Mouse (Mus musculus): Measurements from ENCODE around the gene Thsd7a. TPM values are rescaled to one million over a fixed set of nuclear protein-coding genes. Genes with fewer than 3 reads are reported as not detected.

Thsd7a gene
- total and polyA plus RNA-seq, 3 experiments = 0.30 TPM; not detected in 2

DNA sequence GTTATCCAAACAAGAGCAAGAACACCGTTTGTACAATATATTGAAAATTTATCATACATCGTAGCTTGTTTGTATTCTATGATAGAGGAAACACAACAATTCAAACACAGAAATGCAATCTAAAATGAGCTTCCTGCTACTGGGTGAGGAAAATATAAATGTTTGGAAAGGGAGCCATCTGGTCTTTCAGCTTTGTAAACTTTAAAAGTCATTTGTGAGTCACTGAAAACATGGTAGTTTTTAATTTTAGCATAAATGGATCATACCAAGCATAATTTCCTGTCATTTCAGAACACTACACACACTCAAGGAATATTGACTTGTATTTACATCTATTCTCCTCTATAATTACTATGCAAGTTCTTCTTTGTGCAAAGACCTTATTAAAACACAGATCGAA, 363.6 kb downstream of the Thsd7a start:
- in situ Hi-C loops (cut with MboI; ENCODE audit: low pct_ligation_motif_present, low pct_unique_long_range_greater_than_20kb, low sequenced_read_pairs) (no loop called here), dilution Hi-C loops (cut with MboI; ENCODE audit: extremely low pct_ligation_motif_present, extremely low pct_unique_long_range_greater_than_20kb, low sequenced_read_pairs) (no loop called here)
- Histone ChIP-seq H3K4me3 (replicated peaks in 1 of 3; ENCODE audit: low read depth in 2 of 3, low read length in 2 of 3, poor library complexity in 1 of 3) (no peak overlapping the region), H3K9ac (ENCODE audit: insufficient read depth, low read depth) (no peak overlapping the region), H3K27me3 (replicated peaks) (no peaks in the 10 kb centered on the region), H3K79me2 (replicated peaks; ENCODE audit: control insufficient read depth, extremely low read depth, insufficient read depth, poor library complexity, severe bottlenecking) (no peaks in the 10 kb centered on the region), H3K27ac (ENCODE audit: insufficient read depth, low read depth) (no peak overlapping the region), H3K36me3 (replicated peaks in 1 of 2; ENCODE audit: control insufficient read depth in 1 of 2, insufficient read depth in 1 of 2, low read length in 1 of 2) (no peaks in the 10 kb centered on the region), H3K9me3 (replicated peaks; ENCODE audit: low read length) (no peaks in the 10 kb centered on the region), H3K4me1 (ENCODE audit: control insufficient read depth in 1 of 2, insufficient read depth in 2 of 2) (no peaks in the 10 kb centered on the region), H3K4me2 (ENCODE audit: insufficient read depth, low read depth, poor library complexity, severe bottlenecking) (no peak overlapping the region)
- DNase-seq (ENCODE audit: extremely low read depth) = no peak
- no peak for TF ChIP-seq EP300 (IDR thresholded peaks at IDR 0.05; ENCODE audit: low read length)
- no peak for TF ChIP-seq SMC3 (IDR thresholded peaks at IDR 0.05; ENCODE audit: low read depth, low read length)
- no peak for TF ChIP-seq RAD21 (IDR thresholded peaks at IDR 0.05; ENCODE audit: low read depth, low read length)

DNA sequence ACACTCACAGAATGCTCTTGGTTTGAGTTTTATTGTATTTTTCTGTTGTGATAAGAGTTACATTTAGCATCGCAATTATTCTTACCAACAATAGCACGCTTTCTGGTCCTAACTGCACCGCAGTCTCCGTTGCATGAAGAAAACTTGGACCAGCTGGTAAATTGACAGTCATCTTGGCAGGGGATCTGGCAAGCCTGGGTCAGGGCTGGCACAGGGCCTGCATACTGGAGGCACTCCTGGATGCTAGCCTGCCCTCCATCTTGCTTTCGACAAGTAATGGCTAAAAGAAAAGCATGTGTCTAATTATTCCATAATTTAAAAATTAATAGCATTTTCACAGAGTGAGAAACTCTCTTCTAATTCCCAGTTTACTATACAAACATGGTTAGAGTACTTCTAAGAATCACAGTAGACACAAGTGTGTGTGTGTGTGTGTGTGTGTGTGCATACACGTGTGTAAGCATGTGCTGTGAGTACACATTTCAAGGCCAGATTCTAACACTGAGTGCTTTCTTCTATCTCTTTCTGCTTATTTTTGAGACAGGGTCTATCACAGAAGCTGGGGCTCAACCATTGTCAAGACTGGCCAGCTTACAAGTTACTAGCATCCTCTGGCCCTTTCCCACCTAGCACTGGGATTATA, 368.0 kb downstream of the Thsd7a start:
- no peak for DNase-seq (ENCODE audit: extremely low read depth)
- no peaks in the 10 kb centered on the region for H3K9me3 ChIP-seq (replicated peaks; ENCODE audit: low read length)
- H3K4me2 ChIP-seq (ENCODE audit: insufficient read depth, low read depth, poor library complexity, severe bottlenecking) = no peak overlapping the region
- TF ChIP-seq CHD2 (IDR thresholded peaks at IDR 0.05; ENCODE audit: low read length) (no peak), SMC3 (IDR thresholded peaks at IDR 0.05; ENCODE audit: low read depth, low read length) (no peak), IRF4 (IDR thresholded peaks at IDR 0.05; ENCODE audit: low read depth, low read length) (no peak), USF2 (conservative IDR thresholded peaks at IDR 0.05; ENCODE audit: low read depth, low read length) (no peak), PAX5 (IDR thresholded peaks at IDR 0.05; ENCODE audit: low read length) (no peak), POLR2AphosphoS2 (IDR thresholded peaks at IDR 0.05; ENCODE audit: low read depth, low read length) (no peak), SIN3A (IDR thresholded peaks at IDR 0.05; ENCODE audit: low read length) (no peak), BHLHE40 (IDR thresholded peaks at IDR 0.05; ENCODE audit: low read depth, low read length) (no peak), MAFK (IDR thresholded peaks at IDR 0.05; ENCODE audit: insufficient replicate concordance, low read length) (no peak), USF1 (IDR thresholded peaks at IDR 0.05; ENCODE audit: low read depth, low read length) (no peak), MYC (IDR thresholded peaks at IDR 0.05; ENCODE audit: low read depth, low read length) (no peak), HCFC1 (IDR thresholded peaks at IDR 0.05; ENCODE audit: low read depth, low read length) (no peak), CHD1 (IDR thresholded peaks at IDR 0.05; ENCODE audit: low read depth, low read length) (no peak), MAZ (IDR thresholded peaks at IDR 0.05; ENCODE audit: low read depth, low read length) (no peak), MAX (IDR thresholded peaks at IDR 0.05; ENCODE audit: low read length) (no peak), POLR2A (IDR thresholded peaks at IDR 0.05; ENCODE audit: low read depth, low read length) (no peak), KAT2A (IDR thresholded peaks at IDR 0.05; ENCODE audit: insufficient replicate concordance, low read length) (no peak)
- no peak overlapping the region for H3K9ac ChIP-seq (ENCODE audit: insufficient read depth, low read depth)
- H3K4me1 ChIP-seq (ENCODE audit: control insufficient read depth in 1 of 2, insufficient read depth in 2 of 2) = no peaks in the 10 kb centered on the region
- H3K36me3 ChIP-seq (replicated peaks in 1 of 2; ENCODE audit: control insufficient read depth in 1 of 2, insufficient read depth in 1 of 2, low read length in 1 of 2) = no peaks in the 10 kb centered on the region
- no peak overlapping the region for H3K27ac ChIP-seq (ENCODE audit: insufficient read depth, low read depth)
- no peaks in the 10 kb centered on the region for H3K79me2 ChIP-seq (replicated peaks; ENCODE audit: control insufficient read depth, extremely low read depth, insufficient read depth, poor library complexity, severe bottlenecking)
- H3K27me3 ChIP-seq (replicated peaks) = no peaks in the 10 kb centered on the region
- H3K4me3 ChIP-seq (replicated peaks in 1 of 3; ENCODE audit: low read depth in 2 of 3, low read length in 2 of 3, poor library complexity in 1 of 3) = no peak overlapping the region
- in situ Hi-C loops (cut with MboI; ENCODE audit: low pct_ligation_motif_present, low pct_unique_long_range_greater_than_20kb, low sequenced_read_pairs) = no loop called here
- dilution Hi-C loops (cut with MboI; ENCODE audit: extremely low pct_ligation_motif_present, extremely low pct_unique_long_range_greater_than_20kb, low sequenced_read_pairs) = no loop called here
